7 mouse cellular contexts compared by ENCODE assay signal in genomic region chr3:103791230-103792110, GRCm38 (mm10). TPM values are rescaled to one million over a fixed set of nuclear protein-coding genes. Genes with fewer than 3 reads are reported as not detected.
DNase-seq lines count a peak whose midpoint lies in the region; ATAC-seq and TF ChIP-seq lines count a peak whose summit lies in the region.

Hipk1 (minus strand) TSS chr3:103791563.

- H3K4me1 ChIP-seq in intestine, postnatal 0 days (replicated peaks; ENCODE audit: control insufficient read depth, insufficient read depth, low read length): peaks cover 4% of the 10 kb centered on the region
- H3K4me1 ChIP-seq in midbrain, embryonic 12.5 days: peaks cover 19% of the 10 kb centered on the region
- peaks cover 7% of the 10 kb centered on the region; the same call in 1 of the 2 replicates for H3K4me1 ChIP-seq in small intestine, adult 2 months (ENCODE audit: control insufficient read depth, insufficient read depth, insufficient read length, low read length)

- H3K27me3 ChIP-seq in intestine, postnatal 0 days (replicated peaks; ENCODE audit: control insufficient read depth, insufficient read depth, low read length): no peaks in the 10 kb centered on the region
- H3K27me3 ChIP-seq in midbrain, embryonic 12.5 days: no peaks in the 10 kb centered on the region
- H3K27me3 ChIP-seq in small intestine, adult 2 months (ENCODE audit: control insufficient read depth, insufficient read depth, low read length): no peaks in the 10 kb centered on the region

- H3K9me3 ChIP-seq in intestine, postnatal 0 days (ENCODE audit: control insufficient read depth): no peaks in the 10 kb centered on the region
- no peaks in the 10 kb centered on the region for H3K9me3 ChIP-seq in midbrain, embryonic 12.5 days

- TF ChIP-seq CTCF in intestine, postnatal 0 days (IDR thresholded peaks at IDR 0.05; ENCODE audit: low read depth): peak; percentile 26; the same call in 1 of the 2 replicates
- TF ChIP-seq CTCF in small intestine, adult 2 months (IDR thresholded peaks at IDR 0.05; ENCODE audit: extremely low read depth, insufficient read length, insufficient replicate concordance, low read depth, low read length): no peak

- ATAC-seq in intestine, postnatal 0 days: peak; percentile 97
- peak; percentile 96 for ATAC-seq in midbrain, embryonic 12.5 days (ENCODE audit: low FRiP score, low read depth)

- intact Hi-C loops in left cerebral cortex, postnatal 4 days (cut with DNase I): no loop called here

- peak within 1 kb of the TSS; percentile 82 for H3K4me3 ChIP-seq in intestine, postnatal 0 days (ENCODE audit: low read depth, low read length)
- H3K4me3 ChIP-seq in midbrain, embryonic 12.5 days: peak within 1 kb of the TSS; percentile 97
- peak within 1 kb of the TSS; percentile 81 for H3K4me3 ChIP-seq in small intestine, adult 2 months (ENCODE audit: low read depth, low read length)

- H3K9ac ChIP-seq in intestine, postnatal 0 days (ENCODE audit: low read depth, low read length): peak within 1 kb of the TSS; percentile 87
- H3K9ac ChIP-seq in midbrain, embryonic 12.5 days (replicated peaks): peak within 1 kb of the TSS; percentile 96

- 11% methylated on average over 42 of the region's 49 CpGs for WGBS in intestine, postnatal 0 days
- WGBS in midbrain, embryonic 12.5 days: 9% methylated on average over 49 of the region's 49 CpGs
- 9% methylated on average over 49 of the region's 49 CpGs for WGBS in small intestine, adult 2 months

- peak within 1 kb of the TSS; percentile 76 for H3K4me2 ChIP-seq in intestine, postnatal 0 days (replicated peaks; ENCODE audit: low read depth)
- peak within 1 kb of the TSS; percentile 88 for H3K4me2 ChIP-seq in midbrain, embryonic 12.5 days (replicated peaks)

- H3K27ac ChIP-seq in intestine, postnatal 0 days (ENCODE audit: low read depth, low read length): peak within 1 kb of the TSS; percentile 86
- peak within 1 kb of the TSS; percentile 87 for H3K27ac ChIP-seq in midbrain, embryonic 12.5 days (replicated peaks)
- peak within 1 kb of the TSS; percentile 92 for H3K27ac ChIP-seq in small intestine, adult 2 months (ENCODE audit: insufficient read depth, low read depth, low read length)

- no peaks in the 10 kb centered on the region for H3K36me3 ChIP-seq in intestine, postnatal 0 days (ENCODE audit: control insufficient read depth, insufficient read depth)
- no peaks in the 10 kb centered on the region for H3K36me3 ChIP-seq in midbrain, embryonic 12.5 days
- H3K36me3 ChIP-seq in small intestine, adult 2 months (ENCODE audit: control insufficient read depth, insufficient read depth, low read length): no peaks in the 10 kb centered on the region

- DNase-seq in adrenal gland, adult 2 months: peak; percentile 97
- peak; percentile 80 for DNase-seq in embryo, embryonic 11.5 days (ENCODE audit: low read depth, low spot score)
- no peak for DNase-seq in gonadal fat pad, adult 2 months (ENCODE audit: low read depth)
- DNase-seq in left cerebral cortex, postnatal 4 days: peak; percentile 94

- peak; percentile 93 for TF ChIP-seq POLR2A in small intestine, adult 2 months (IDR thresholded peaks at IDR 0.05; ENCODE audit: low read depth, low read length)

RNA-seq across cellular contexts. Expression of gene Hipk1, which starts in this region (rescaled TPM):
- total RNA-seq in adrenal gland, adult 2 months (2021): 100 to 1,000 TPM; 131 to 139 TPM
- 83.4 and 88.1 TPM in 2 replicates for polyA plus RNA-seq in adrenal gland, adult 2 months (2012; rRNA removed)
- polyA plus RNA-seq in gonadal fat pad, adult 2 months (2012; rRNA removed): 63.1 and 88.4 TPM in 2 replicates
- polyA plus RNA-seq in intestine, postnatal 0 days (2015; fragmentation: Nextera tagmentation; extraction: Ambion mirVana): 6.6 and 7.1 TPM in 2 replicates
- 10 to 100 TPM; 66.7 to 69.9 TPM for total RNA-seq in left cerebral cortex, postnatal 4 days (2021)
- 17.9 and 18.3 TPM in 2 replicates for polyA plus RNA-seq in midbrain, embryonic 12.5 days (2016; fragmentation: Nextera tagmentation; extraction: Ambion mirVana)
- polyA plus RNA-seq in small intestine, adult 2 months (2012; rRNA removed): 27.2 and 55.2 TPM in 2 replicates
